Mouse (Mus musculus): Measurements from ENCODE around the gene Cbr2.

The Cbr2 gene

DNA sequence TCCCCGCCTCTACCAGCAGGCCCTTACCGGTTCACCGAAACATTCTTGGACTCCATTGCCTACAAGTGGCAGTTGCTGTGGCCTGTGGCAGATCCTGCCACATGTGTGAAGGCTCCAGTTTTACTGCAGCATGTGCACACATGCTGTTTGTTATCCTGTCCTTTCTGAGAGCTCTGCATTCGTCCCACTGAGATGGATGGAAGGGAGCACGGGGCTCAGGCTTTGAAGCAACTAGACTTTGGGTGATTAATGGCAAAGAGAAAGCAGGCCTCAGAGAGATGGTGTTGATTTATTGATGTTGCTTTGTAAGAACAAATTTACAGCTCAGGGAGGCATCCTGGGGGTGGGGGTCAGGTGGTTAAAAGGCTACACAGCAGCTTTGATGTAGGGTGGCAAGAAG lies 21.2 kb downstream of the Cbr2 start:
- DNase-seq: no peak

DNA sequence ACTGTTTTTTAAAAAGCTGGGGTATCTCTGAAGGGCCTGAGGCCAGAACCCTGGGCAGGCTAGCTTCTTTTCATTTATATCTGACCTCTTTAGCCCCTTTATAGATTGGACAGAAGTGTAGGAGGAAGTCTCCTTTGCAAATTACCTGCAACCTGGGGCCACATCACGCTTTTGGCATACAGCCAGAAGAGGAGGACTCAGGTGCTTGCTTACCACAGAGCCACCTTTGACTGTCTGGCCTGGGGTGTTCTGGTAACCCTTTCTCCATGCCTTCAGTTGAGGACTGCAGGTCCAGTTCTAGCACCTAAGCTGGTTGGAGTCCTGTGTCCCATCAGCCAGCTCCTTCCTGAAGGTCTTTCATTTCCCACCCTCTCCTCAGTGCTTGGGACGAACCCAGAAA lies 22.4 kb downstream of the Cbr2 start:
- DNase-seq: peak in 1 of 2 experiments; percentile 36

DNA sequence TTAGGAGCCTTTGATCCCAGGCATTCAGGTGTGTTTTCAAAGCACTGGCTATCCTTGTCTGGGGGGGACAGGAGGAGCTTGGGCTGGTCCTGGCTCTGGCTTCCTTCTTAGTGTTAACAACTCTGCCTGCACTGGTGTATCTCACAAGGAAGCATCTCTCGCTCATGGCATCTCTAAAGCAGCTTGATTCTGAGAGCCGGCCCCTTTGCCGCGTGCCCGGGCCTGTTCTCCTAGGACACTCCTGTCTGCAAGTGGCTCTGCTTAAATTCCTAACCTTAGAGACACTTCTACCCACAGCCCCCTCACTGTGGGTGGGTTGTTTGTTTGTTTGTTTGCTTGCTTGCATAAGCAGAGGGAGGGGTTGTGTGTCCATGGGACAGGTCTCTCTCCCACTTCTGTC lies 23.9 kb downstream of the Cbr2 start:
- DNase-seq: no peak

DNA sequence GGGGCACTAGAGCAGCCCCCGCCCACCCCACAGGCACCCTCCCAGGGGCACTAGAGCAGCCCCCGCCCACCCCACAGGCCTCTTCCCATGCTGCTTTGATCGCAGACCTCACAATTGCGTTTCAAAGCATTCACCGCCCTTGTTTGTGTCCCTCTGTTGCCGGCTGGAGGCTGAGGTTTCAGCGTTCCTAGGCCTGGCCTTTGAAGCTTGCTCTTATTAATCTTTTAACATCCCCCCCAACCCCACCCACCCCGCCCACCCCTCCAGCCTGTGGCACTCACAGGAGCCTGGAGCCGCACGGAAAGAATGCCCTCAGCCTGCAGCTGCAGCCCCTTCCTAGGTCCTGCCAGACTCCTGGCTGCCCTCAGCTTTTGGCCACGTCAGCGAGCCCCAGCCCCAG lies 24.7 kb downstream of the Cbr2 start:
- DNase-seq: no peak

- no peak for DNase-seq
These were observed 25.8 kb downstream of the Cbr2 start for GRCm38 (mm10) chr11:120706120-120706519.

DNA sequence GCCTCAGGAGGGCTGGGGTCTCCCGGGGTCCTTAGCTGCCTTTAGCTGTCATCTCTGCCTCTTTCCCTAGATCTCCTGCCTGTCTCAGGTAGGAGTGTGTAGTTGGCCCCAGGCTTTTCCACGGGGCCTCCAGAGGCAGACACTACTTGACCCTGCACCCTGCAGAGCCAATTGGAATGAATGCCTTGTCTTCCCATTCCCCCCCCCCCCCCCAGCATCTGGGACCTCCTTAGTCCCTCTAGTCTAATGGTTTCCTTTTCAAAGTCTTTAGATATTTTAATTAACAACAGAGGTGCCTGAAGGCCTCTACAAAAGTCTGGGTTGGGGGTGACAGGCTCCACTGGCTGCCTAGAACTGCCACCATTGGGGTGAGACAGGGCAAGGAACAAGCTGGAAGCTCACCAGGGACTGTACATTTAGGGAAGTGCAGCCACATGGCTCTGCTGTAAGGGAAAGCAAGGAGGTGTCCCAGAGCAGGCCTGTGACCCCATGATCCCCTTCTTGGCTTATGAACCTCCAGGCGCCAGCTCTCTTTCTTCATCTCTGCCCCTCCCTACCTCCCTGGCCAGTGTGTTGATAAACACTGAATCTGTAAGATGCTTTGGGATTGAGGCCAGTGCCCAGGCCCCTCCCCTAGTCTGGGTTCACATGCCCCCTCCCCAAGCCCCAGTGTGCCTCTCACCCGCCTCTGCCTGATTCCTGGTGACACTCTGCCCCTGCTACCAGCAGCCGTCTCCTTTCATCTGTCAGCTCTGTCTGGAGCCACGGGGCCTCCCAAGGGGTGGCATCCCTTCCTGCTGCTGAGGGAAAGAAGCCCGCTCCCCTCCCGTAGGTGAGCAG lies 27.2 kb downstream of the Cbr2 start:
- DNase-seq: no peak

GRCm38 (mm10) chr11:120703696-120704454 lies 28.0 kb downstream of the Cbr2 start:
- no peak for DNase-seq

- no peak for DNase-seq
These were observed 34.2 kb downstream of the Cbr2 start for GRCm38 (mm10) chr11:120697741-120698140.

DNA sequence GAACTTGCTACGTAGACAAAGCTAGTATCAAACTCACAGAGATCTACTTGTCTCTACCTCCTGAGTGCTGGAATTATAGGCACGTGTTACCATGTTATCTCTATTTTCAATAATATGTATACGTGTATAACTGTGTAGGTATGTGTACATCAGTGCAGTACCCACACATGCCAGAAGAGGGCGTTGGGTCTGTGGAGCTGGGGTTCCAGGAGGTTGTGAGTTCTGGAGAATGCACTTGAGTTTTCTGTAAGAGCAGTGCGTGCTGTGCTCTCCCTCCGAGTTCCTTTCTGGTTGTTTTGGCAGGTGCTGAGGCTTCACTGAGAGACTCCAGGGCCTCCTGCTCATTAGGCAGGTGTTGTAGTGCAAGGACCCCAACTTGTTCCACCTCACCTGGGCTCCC lies 35.3 kb downstream of the Cbr2 start:
- peak in 1 of 2 experiments; percentile 43 for DNase-seq

- peak; percentile 82 to 83 for DNase-seq
These were observed 36.3 kb downstream of the Cbr2 start for GRCm38 (mm10) chr11:120695641-120696040.

- DNase-seq: no peak
These were observed 36.7 kb downstream of the Cbr2 start for GRCm38 (mm10) chr11:120695184-120695583.

- DNase-seq: peak; percentile 52 to 64
These were observed 38.5 kb downstream of the Cbr2 start for GRCm38 (mm10) chr11:120693461-120693860.

GRCm38 (mm10) chr11:120692471-120693011 lies 39.4 kb downstream of the Cbr2 start:
- DNase-seq: peak; percentile 76 to 81

DNA sequence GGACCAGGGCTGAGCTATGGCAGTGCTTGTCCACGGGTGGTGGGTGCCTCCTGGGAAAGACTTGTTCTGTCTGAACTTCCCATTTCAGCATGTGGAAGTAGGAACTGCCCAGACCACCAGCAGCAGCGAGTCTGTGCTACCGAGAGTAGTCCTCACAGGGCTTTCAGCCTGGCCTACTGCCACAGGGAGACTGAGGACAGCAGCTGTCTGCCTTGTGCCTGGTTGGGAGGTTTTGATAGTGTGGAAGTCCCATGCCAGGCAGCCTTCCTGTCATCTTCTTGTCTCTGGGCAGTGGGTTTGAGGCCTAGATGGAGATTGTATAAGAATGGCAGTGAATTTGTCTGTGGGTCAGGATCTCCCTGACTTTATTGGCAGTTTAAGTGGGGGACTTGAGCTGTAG lies 42.5 kb downstream of the Cbr2 start:
- no peak for DNase-seq

- DNase-seq: no peak
These were observed 45.2 kb downstream of the Cbr2 start for GRCm38 (mm10) chr11:120686650-120687272.

DNA sequence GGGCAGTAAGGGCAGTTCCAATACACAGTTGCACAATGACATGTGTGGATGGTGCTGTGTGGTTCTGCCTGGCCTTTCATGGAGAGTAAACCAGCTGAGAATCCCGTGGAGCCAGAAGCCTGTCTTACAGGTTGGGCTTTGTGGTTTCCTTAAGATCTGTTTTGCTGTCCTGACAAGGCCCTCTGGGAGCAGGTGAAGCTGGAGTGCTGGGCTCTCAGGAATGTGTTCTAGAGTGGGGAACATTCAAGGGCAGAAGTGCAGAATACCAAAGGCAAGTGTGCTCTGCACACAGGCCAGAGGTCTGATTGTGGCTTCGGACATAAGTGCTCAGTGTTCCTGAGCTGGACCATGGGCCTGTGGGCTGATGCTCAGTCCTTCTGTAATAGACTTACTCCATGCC lies 47.3 kb downstream of the Cbr2 start:
- no peak for DNase-seq

DNA sequence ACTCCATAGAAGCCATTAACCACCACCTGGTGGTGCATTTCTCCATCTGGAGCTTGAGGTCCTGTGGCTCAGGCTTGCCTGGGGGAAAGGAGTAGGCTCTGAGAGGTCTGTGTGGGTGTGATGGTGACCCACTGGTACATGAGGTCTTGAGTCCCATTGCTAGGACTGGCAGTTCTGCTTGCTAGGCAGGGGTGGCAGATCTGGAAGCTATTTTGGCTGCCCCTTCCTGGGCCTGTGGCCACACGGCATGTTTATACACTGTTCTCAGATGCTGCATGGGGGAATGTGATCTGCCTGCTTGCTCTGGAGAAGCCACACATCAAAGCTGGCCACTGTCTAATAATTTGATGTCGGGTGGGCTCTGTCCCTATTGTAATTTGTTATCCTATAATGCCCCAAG lies 47.8 kb downstream of the Cbr2 start:
- no peak for DNase-seq

DNA sequence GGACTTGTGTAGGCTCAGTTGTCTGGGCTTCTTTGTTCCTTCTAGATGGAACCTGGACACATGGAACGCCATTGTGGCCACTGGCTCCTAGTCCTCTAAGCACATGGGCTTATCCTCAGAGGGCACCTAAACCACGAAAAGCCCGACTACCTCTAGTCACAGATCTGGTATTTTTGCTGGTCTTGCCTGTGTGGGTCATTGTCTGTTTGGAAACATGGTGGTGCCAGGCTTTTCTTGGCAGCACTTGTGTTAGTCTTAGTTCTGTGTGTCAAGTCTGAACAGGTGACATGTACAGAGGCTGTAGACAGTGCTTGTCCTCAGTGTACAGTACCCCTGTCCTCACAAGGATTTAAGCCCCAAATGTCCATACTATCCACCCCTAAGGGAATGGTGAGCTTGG lies 48.4 kb downstream of the Cbr2 start:
- no peak for DNase-seq

DNA sequence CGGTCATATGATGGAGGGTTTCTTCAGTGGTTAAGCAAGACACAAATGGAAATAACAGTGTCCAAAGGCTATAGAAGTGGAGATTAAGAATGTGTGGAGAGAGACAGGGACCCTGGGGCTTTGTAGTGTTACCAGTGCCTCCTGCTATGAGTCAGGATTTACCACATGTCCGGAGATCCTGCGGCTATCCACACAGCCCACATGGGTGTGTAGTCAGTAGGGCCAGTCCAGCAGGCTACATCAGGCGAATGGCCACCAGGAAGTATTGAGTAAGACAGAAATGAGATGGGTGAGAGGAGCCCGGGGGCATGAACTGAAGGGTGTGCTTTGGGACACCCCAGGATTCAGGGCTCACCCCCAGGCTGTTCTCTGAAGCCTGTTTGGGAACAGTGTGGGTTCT lies 49.2 kb downstream of the Cbr2 start:
- no peak for DNase-seq

- peak; percentile 69 to 89 for DNase-seq
These were observed 52.0 kb downstream of the Cbr2 start for GRCm38 (mm10) chr11:120679909-120680308.

Data from kidney, postnatal 36 days (tissue).